Mouse (Mus musculus): ENCODE data around the gene Lmo7. TPM values are rescaled to one million over a fixed set of nuclear protein-coding genes. Genes with fewer than 3 reads are reported as not detected.

Gene Lmo7
- total RNA-seq, 4 experiments from 2014 or later: 393 to 433 (median 398) TPM

GRCm38 (mm10) chr14:101778426-101778825 is 48.7 kb downstream of the Lmo7 start:
- no peak for DNase-seq (ENCODE audit: low spot score)

DNA sequence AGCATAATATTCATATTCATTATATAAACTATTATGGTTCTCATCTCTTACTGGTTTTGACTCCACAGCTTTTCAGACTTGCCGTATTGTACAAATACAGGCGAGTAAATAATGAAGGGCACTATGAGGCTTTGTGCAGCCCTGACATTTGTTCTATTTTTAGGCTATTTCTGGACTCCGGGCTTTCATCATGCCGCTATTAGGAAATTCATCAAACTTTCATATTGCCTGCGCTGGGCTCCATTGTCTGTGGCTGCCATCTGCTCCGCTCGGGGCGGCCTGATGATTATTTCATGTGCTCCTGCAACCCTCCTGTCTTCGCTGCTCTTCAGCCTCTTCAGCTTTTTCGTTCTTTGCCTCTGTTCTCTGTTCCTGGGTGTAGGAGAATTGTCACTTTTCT is 50.3 kb downstream of the Lmo7 start:
- DNase-seq (ENCODE audit: low spot score): no peak

- DNase-seq (ENCODE audit: low spot score): no peak
Measured at GRCm38 (mm10) chr14:101781219-101781618, 51.5 kb downstream of the Lmo7 start.

- peak; percentile 44 for DNase-seq (ENCODE audit: low spot score)
Measured at GRCm38 (mm10) chr14:101781943-101782510, 52.3 kb downstream of the Lmo7 start.

GRCm38 (mm10) chr14:101784315-101784945 is 54.7 kb downstream of the Lmo7 start:
- no peak for DNase-seq (ENCODE audit: low spot score)

DNA sequence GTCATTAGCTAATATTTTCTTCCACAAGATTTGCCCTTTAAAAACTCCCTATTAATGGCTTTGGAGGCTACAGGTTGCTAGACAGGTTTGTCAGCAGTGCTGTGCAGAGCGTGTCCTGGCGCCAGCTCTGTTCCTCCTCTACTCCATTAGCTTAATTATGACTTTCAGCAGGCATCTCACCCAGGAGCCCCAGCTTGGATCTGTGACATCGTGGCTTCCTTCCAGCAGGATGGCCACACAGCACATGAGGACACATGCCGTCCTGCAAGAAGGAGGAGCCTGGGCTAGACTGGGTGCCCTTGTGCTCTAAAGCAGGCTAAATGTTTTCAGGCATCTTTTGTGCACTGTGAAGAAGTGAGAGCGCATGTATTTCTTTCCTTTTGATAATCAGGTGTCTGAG is 58.1 kb downstream of the Lmo7 start:
- DNase-seq (ENCODE audit: low spot score): peak; percentile 44

- DNase-seq (ENCODE audit: low spot score): no peak
Measured at GRCm38 (mm10) chr14:101788475-101788874, 58.7 kb downstream of the Lmo7 start.

GRCm38 (mm10) chr14:101794553-101795177 is 64.9 kb downstream of the Lmo7 start:
- DNase-seq (ENCODE audit: low spot score): no peak

DNA sequence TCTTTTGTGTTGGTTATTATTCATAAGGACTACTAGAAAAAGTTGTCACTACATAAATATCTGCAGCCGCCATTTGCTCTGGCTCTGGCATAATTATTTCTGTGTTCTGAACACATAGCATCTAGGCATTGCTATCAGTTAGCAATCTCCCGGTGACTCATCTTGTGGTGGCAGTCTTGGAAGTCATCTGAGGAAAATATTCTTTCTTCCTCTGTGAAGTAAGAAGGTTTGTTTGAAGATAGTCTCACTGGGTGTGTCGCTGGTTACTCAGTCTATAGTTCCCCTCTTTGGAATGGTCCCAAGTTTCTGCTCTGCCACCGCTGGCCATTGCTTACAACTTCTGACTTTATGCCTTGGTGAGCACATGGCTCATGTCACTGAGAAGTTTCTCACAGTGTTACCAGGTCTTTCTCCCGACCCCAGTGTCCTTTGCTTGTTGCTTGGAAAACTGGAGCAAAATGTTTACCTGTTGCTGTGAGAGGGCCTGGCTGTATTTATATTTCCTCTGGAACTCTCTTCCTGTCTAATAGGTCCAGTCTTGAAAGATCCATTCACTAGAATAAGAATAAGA is 68.3 kb downstream of the Lmo7 start:
- no peak for DNase-seq (ENCODE audit: low spot score)

GRCm38 (mm10) chr14:101798766-101799165 is 69.0 kb downstream of the Lmo7 start:
- no peak for DNase-seq (ENCODE audit: low spot score)

- DNase-seq (ENCODE audit: low spot score): no peak
Measured at GRCm38 (mm10) chr14:101801674-101802073, 71.9 kb downstream of the Lmo7 start.

GRCm38 (mm10) chr14:101804119-101804518 is 74.4 kb downstream of the Lmo7 start:
- DNase-seq (ENCODE audit: low spot score): no peak

DNA sequence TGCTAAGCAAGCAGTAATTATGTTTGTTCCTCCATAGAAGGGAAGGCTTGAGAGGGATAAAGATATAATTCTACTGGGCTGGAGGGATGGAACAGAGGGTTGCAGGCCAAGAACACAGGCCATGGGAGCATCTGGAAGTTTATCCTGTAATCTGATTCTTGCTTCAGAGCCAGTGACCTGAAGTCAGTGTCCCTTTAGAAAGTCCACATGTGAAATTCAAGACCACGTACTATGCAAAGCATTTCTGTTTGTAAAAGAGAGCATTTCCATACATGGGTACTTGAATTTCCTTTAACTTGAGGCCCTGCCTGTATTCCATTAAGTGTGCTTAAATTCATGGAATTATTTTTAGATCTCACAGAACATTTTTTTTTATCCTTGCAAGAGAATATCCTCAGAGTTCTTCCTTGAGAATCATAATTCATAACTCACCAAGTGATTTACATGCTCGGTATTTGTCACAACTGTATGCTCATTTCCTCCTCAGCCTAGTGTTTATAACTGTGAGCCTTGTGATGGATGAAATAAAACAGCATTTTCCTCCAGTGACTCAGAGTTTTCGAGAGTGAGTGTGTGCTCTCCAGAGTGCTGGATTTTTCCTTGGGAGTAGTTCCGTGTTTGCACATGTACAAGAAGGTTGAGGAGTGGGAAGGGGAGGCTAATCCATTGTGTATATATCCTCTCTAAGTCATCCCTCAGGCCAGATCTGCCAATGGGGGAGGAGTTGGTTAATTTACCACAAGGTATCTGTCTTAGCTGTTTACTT is 75.0 kb downstream of the Lmo7 start:
- no peak for DNase-seq (ENCODE audit: low spot score)

GRCm38 (mm10) chr14:101805328-101805697 is 75.6 kb downstream of the Lmo7 start:
- DNase-seq (ENCODE audit: low spot score): no peak

DNA sequence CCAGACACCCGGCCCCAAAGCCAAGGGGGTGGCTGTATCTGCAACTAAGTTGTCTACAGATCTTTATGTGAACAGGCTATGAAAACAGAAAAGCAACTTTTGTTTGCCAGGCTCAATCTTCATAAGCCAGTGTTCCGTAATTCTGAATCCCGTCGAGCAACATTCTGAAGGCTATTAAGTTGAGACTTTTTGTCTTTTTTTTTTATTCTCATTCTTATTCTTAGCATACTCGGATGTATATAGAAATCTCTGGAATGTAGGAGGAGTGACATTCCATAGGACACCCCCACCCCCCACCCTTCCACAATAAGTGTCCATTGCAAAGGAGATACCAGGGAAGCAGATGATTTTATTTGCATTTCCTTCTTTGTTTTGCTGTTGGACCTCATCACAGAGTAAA is 76.3 kb downstream of the Lmo7 start:
- DNase-seq (ENCODE audit: low spot score): no peak

- DNase-seq (ENCODE audit: low spot score): no peak
Measured at GRCm38 (mm10) chr14:101806607-101807006, 76.8 kb downstream of the Lmo7 start.

DNA sequence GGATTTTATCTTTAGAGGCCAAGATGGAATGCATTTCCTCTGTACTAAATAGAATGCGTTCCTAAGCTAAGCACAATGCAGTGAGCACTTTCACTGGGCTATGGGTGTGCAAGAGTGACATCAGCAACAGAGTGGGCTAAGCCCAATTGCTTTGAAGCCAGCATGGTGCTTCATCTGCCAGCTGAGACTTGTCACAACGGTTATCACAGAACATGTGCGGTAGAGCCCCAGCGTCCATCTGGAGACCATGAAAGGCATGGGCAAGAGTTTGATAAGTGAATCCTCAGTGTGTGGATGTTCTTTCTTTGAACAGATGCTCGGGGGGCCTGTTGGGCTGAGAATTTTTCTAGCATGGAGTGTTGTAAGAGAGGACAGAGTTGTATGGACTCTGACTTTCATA is 86.7 kb downstream of the Lmo7 start:
- DNase-seq (ENCODE audit: low spot score): no peak

GRCm38 (mm10) chr14:101822390-101822789 is 92.6 kb downstream of the Lmo7 start:
- DNase-seq (ENCODE audit: low spot score): no peak

- DNase-seq (ENCODE audit: low spot score): no peak
Measured at GRCm38 (mm10) chr14:101822871-101823270, 93.1 kb downstream of the Lmo7 start.

- no peak for DNase-seq (ENCODE audit: low spot score)
Measured at GRCm38 (mm10) chr14:101829676-101830075, 99.9 kb downstream of the Lmo7 start.

GRCm38 (mm10) chr14:101830116-101830515 is 100.4 kb downstream of the Lmo7 start:
- DNase-seq (ENCODE audit: low spot score): no peak

GRCm38 (mm10) chr14:101834109-101834508 is 104.4 kb downstream of the Lmo7 start:
- DNase-seq (ENCODE audit: low spot score): no peak

All from heart, adult 8-10 months (tissue).